Mouse (Mus musculus) lung, postnatal 0 days (tissue): ENCODE measurements at regions not wholly inside any gene's neighbourhood (a gene's known extent, or its start where the extent isn't known, plus 50 kb on each side); places are given as distances from the start of the nearest gene placed in this dataset.

Experiments used
- CTCF ChIP-seq: IDR thresholded peaks from 2 replicates; pipeline ENCODE4 v1.5.1; 2016; ENCODE audit warnings: antibody characterized with exemption, mild to moderate bottlenecking
- EP300 ChIP-seq: IDR thresholded peaks from 2 replicates; pipeline ENCODE4 v1.6.1; 2016; ENCODE audit warnings: antibody characterized with exemption, mild to moderate bottlenecking, control low read depth

- TF ChIP-seq EP300, result no peak
- no peak for TF ChIP-seq CTCF
These were observed 118.3 kb downstream of the Slc30a10 start for GRCm38 (mm10) chr1:185572761-185573530.
